Mouse (Mus musculus): Measurements from ENCODE around the gene Itgb6. TPM values are rescaled to one million over a fixed set of nuclear protein-coding genes. Genes with fewer than 3 reads are reported as not detected.

The Itgb6 gene
- polyA plus RNA-seq, 1 experiment from 2014 or later, result 0.06 TPM

GRCm38 (mm10) chr2:60672973-60673954 is 49.2 kb downstream of the Itgb6 start:
- H3K4me3 ChIP-seq (ENCODE audit: low read depth, low read length), result no peak overlapping the region
- no peak overlapping the region for H3K27ac ChIP-seq (ENCODE audit: low read depth)
- no peak overlapping the region for H3K4me2 ChIP-seq (ENCODE audit: low read depth, low read length)
- H3K36me3 ChIP-seq (replicated peaks; ENCODE audit: insufficient read depth, low read length), result no peaks in the 10 kb centered on the region
- DNase-seq, result no peak
- H3K9me3 ChIP-seq (ENCODE audit: low read length), result no peaks in the 10 kb centered on the region
- no peaks in the 10 kb centered on the region for H3K4me1 ChIP-seq (ENCODE audit: insufficient read depth)
- H3K9ac ChIP-seq (replicated peaks), result no peak overlapping the region
- TF ChIP-seq CTCF (IDR thresholded peaks at IDR 0.05; ENCODE audit: low read depth) (no peak), EP300 (IDR thresholded peaks at IDR 0.05; ENCODE audit: low read depth) (no peak)
- no peak for ATAC-seq
- WGBS (ENCODE audit: insufficient replicate concordance), result 57% methylated on average over 17 of the region's 17 CpGs
- H3K27me3 ChIP-seq (ENCODE audit: insufficient read depth, low read length), result no peaks in the 10 kb centered on the region

DNA sequence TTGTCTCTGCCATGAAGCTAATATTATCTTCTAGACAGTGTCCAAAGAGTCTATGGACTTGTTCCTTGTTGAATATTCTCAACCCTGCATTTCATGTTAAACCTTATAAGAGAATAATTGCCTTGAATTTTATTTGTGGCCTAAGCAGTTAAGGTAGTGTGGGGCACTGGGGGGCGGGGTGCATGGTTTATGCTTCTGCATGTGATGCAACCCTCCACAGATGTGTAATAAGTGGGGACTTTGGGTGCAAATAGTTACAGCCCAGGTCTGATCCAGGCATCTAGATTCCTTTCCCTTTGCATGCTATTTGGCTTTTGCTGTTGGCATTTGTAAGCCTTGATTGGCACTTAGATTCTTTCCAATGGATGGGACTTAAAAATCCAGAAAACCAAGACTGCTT is 51.2 kb downstream of the Itgb6 start:
- TF ChIP-seq CTCF (IDR thresholded peaks at IDR 0.05; ENCODE audit: low read depth), result no peak
- no peak for TF ChIP-seq EP300 (IDR thresholded peaks at IDR 0.05; ENCODE audit: low read depth)
- DNase-seq (no peak), ATAC-seq (no peak)
- H3K4me3 ChIP-seq (ENCODE audit: low read depth, low read length), result no peak overlapping the region
- no peak overlapping the region for H3K9ac ChIP-seq (replicated peaks)
- no peak overlapping the region for H3K27ac ChIP-seq (ENCODE audit: low read depth)
- no peaks in the 10 kb centered on the region for H3K27me3 ChIP-seq (ENCODE audit: insufficient read depth, low read length)
- no peak overlapping the region for H3K4me2 ChIP-seq (ENCODE audit: low read depth, low read length)
- no peaks in the 10 kb centered on the region for H3K4me1 ChIP-seq (ENCODE audit: insufficient read depth)
- 78% methylated on average over 1 of the region's 1 CpGs for WGBS (ENCODE audit: insufficient replicate concordance)
- no peaks in the 10 kb centered on the region for H3K9me3 ChIP-seq (ENCODE audit: low read length)
- no peaks in the 10 kb centered on the region for H3K36me3 ChIP-seq (replicated peaks; ENCODE audit: insufficient read depth, low read length)

- no peaks in the 10 kb centered on the region for H3K36me3 ChIP-seq (replicated peaks; ENCODE audit: insufficient read depth, low read length)
- DNase-seq, result no peak
- H3K27me3 ChIP-seq (ENCODE audit: insufficient read depth, low read length), result no peaks in the 10 kb centered on the region
- no peak for ATAC-seq
- H3K9ac ChIP-seq (replicated peaks), result no peak overlapping the region
- WGBS (ENCODE audit: insufficient replicate concordance), result 71% methylated on average over 1 of the region's 1 CpGs
- H3K9me3 ChIP-seq (ENCODE audit: low read length), result no peaks in the 10 kb centered on the region
- H3K27ac ChIP-seq (ENCODE audit: low read depth), result no peak overlapping the region
- no peak overlapping the region for H3K4me2 ChIP-seq (ENCODE audit: low read depth, low read length)
- TF ChIP-seq CTCF (IDR thresholded peaks at IDR 0.05; ENCODE audit: low read depth) (no peak), EP300 (IDR thresholded peaks at IDR 0.05; ENCODE audit: low read depth) (no peak)
- no peak overlapping the region for H3K4me3 ChIP-seq (ENCODE audit: low read depth, low read length)
- no peaks in the 10 kb centered on the region for H3K4me1 ChIP-seq (ENCODE audit: insufficient read depth)
Measured at GRCm38 (mm10) chr2:60663071-60663470, 59.4 kb downstream of the Itgb6 start.

GRCm38 (mm10) chr2:60659993-60660392 is 62.5 kb downstream of the Itgb6 start:
- ATAC-seq (no peak), DNase-seq (no peak)
- H3K9ac ChIP-seq (replicated peaks), result no peak overlapping the region
- WGBS (ENCODE audit: insufficient replicate concordance), result 80% methylated on average over 4 of the region's 4 CpGs
- no peaks in the 10 kb centered on the region for H3K36me3 ChIP-seq (replicated peaks; ENCODE audit: insufficient read depth, low read length)
- no peaks in the 10 kb centered on the region for H3K9me3 ChIP-seq (ENCODE audit: low read length)
- no peaks in the 10 kb centered on the region for H3K27me3 ChIP-seq (ENCODE audit: insufficient read depth, low read length)
- TF ChIP-seq CTCF (IDR thresholded peaks at IDR 0.05; ENCODE audit: low read depth), result no peak
- no peak for TF ChIP-seq EP300 (IDR thresholded peaks at IDR 0.05; ENCODE audit: low read depth)
- H3K27ac ChIP-seq (ENCODE audit: low read depth), result no peak overlapping the region
- H3K4me3 ChIP-seq (ENCODE audit: low read depth, low read length), result no peak overlapping the region
- H3K4me1 ChIP-seq (ENCODE audit: insufficient read depth), result no peaks in the 10 kb centered on the region
- no peak overlapping the region for H3K4me2 ChIP-seq (ENCODE audit: low read depth, low read length)

GRCm38 (mm10) chr2:60658992-60659391 is 63.5 kb downstream of the Itgb6 start:
- no peaks in the 10 kb centered on the region for H3K9me3 ChIP-seq (ENCODE audit: low read length)
- H3K4me3 ChIP-seq (ENCODE audit: low read depth, low read length), result no peak overlapping the region
- no peaks in the 10 kb centered on the region for H3K4me1 ChIP-seq (ENCODE audit: insufficient read depth)
- no peak overlapping the region for H3K4me2 ChIP-seq (ENCODE audit: low read depth, low read length)
- DNase-seq (no peak), ATAC-seq (no peak)
- 69% methylated on average over 3 of the region's 3 CpGs for WGBS (ENCODE audit: insufficient replicate concordance)
- no peaks in the 10 kb centered on the region for H3K27me3 ChIP-seq (ENCODE audit: insufficient read depth, low read length)
- no peaks in the 10 kb centered on the region for H3K36me3 ChIP-seq (replicated peaks; ENCODE audit: insufficient read depth, low read length)
- no peak overlapping the region for H3K27ac ChIP-seq (ENCODE audit: low read depth)
- TF ChIP-seq EP300 (IDR thresholded peaks at IDR 0.05; ENCODE audit: low read depth) (no peak), CTCF (IDR thresholded peaks at IDR 0.05; ENCODE audit: low read depth) (no peak)
- no peak overlapping the region for H3K9ac ChIP-seq (replicated peaks)

GRCm38 (mm10) chr2:60654828-60655227 is 67.6 kb downstream of the Itgb6 start:
- no peaks in the 10 kb centered on the region for H3K36me3 ChIP-seq (replicated peaks; ENCODE audit: insufficient read depth, low read length)
- TF ChIP-seq CTCF (IDR thresholded peaks at IDR 0.05; ENCODE audit: low read depth) (no peak), EP300 (IDR thresholded peaks at IDR 0.05; ENCODE audit: low read depth) (no peak)
- 43% methylated on average over 4 of the region's 4 CpGs for WGBS (ENCODE audit: insufficient replicate concordance)
- H3K9ac ChIP-seq (replicated peaks), result no peak overlapping the region
- DNase-seq (no peak), ATAC-seq (no peak)
- no peaks in the 10 kb centered on the region for H3K4me1 ChIP-seq (ENCODE audit: insufficient read depth)
- no peaks in the 10 kb centered on the region for H3K9me3 ChIP-seq (ENCODE audit: low read length)
- H3K4me3 ChIP-seq (ENCODE audit: low read depth, low read length), result no peak overlapping the region
- no peak overlapping the region for H3K4me2 ChIP-seq (ENCODE audit: low read depth, low read length)
- H3K27me3 ChIP-seq (ENCODE audit: insufficient read depth, low read length), result no peaks in the 10 kb centered on the region
- no peak overlapping the region for H3K27ac ChIP-seq (ENCODE audit: low read depth)

Measured in liver, postnatal 0 days (tissue).